Mouse (Mus musculus): ENCODE results near the gene Spred2. TPM values are rescaled to one million over a fixed set of nuclear protein-coding genes. Genes with fewer than 3 reads are reported as not detected.
A peak's percentile ranks its signal among the peaks of the same experiment; 100 is the strongest.

Spred2 gene
- total RNA-seq (2021), result 35.1 and 41.9 TPM in 2 replicates
- long read RNA-seq, experiment 1, partial matches to known transcripts, result 0 of 10 reads
- long read RNA-seq, experiment 1, other reads (novel, unspliced or antisense), result 10 of 10 reads
- long read RNA-seq, experiment 2, partial matches to known transcripts, result 0 of 14 reads
- long read RNA-seq, experiment 2, other reads (novel, unspliced or antisense), result 14 of 14 reads

- peak; percentile 93 for DNase-seq
Measured at GRCm38 (mm10) chr11:19923888-19924756, at the start of gene Spred2. Gene Spred2, plus strand, starts transcription at chr11:19924375.

GRCm38 (mm10) chr11:19875551-19875950 lies 48.6 kb upstream of the Spred2 start:
- DNase-seq, result peak; percentile 11

GRCm38 (mm10) chr11:19875964-19876363 lies 48.2 kb upstream of the Spred2 start:
- DNase-seq, result no peak

GRCm38 (mm10) chr11:19877239-19877915 lies 46.8 kb upstream of the Spred2 start:
- no peak for DNase-seq

- no peak for DNase-seq
Measured at GRCm38 (mm10) chr11:19881342-19881741, 42.8 kb upstream of the Spred2 start.

GRCm38 (mm10) chr11:19890700-19891406 lies 33.3 kb upstream of the Spred2 start:
- DNase-seq, result no peak

GRCm38 (mm10) chr11:19893233-19893632 lies 30.9 kb upstream of the Spred2 start:
- DNase-seq, result no peak

- no peak for DNase-seq
Measured at GRCm38 (mm10) chr11:19899621-19900020, 24.6 kb upstream of the Spred2 start.

GRCm38 (mm10) chr11:19900712-19901111 lies 23.5 kb upstream of the Spred2 start:
- DNase-seq, result no peak

GRCm38 (mm10) chr11:19911216-19911615 lies 13.0 kb upstream of the Spred2 start:
- DNase-seq, result no peak

- DNase-seq, result no peak
Measured at GRCm38 (mm10) chr11:19912179-19912578, 12.0 kb upstream of the Spred2 start.

GRCm38 (mm10) chr11:19912661-19913060 lies 11.5 kb upstream of the Spred2 start:
- DNase-seq, result no peak

- peak; percentile 71 for DNase-seq
Measured at GRCm38 (mm10) chr11:19913761-19914160, 10.4 kb upstream of the Spred2 start.

- DNase-seq, result no peak
Measured at GRCm38 (mm10) chr11:19917381-19918245, 6.6 kb upstream of the Spred2 start.

- no peak for DNase-seq
Measured at GRCm38 (mm10) chr11:19918246-19918540, 6.0 kb upstream of the Spred2 start.

GRCm38 (mm10) chr11:19919460-19919784 lies 4.8 kb upstream of the Spred2 start:
- DNase-seq, result peak; percentile 79

- DNase-seq, result peak; percentile 93
Measured at GRCm38 (mm10) chr11:19919785-19920671, 4.1 kb upstream of the Spred2 start.

GRCm38 (mm10) chr11:19921723-19922122 lies 2.5 kb upstream of the Spred2 start:
- no peak for DNase-seq

- no peak for DNase-seq
Measured at GRCm38 (mm10) chr11:19922208-19922607, 2.0 kb upstream of the Spred2 start.

GRCm38 (mm10) chr11:19924757-19925148 lies 578 bp downstream of the Spred2 start:
- DNase-seq, result no peak

All from adrenal gland, postnatal 14 days (tissue).